In the genomic region with DNA sequence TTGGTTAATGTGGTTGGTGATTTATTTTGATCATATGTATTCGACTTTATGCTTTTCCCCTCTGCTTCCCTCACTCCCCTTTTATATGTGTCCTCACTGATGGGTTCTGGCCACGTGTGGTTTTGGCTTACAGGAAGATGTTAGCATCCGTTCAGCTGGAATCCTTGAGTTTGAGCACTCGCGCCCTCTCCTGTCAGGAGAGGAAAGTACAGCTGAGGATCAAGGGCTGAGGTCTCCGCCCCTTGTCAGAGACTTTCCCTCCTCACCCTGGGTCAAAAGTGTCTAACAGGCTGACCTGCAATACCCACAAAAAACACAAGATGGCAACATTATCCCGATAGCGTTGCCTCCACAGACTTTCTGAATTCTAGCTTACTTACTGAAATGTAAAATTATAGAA, we compare ENCODE assay signal across 8 mouse cellular contexts. TPM values are rescaled to one million over a fixed set of nuclear protein-coding genes. Genes with fewer than 3 reads are reported as not detected.
A peak's percentile ranks its signal among the peaks of the same experiment; 100 is the strongest.
DNase-seq lines count a peak whose midpoint lies in the region; ATAC-seq and TF ChIP-seq lines count a peak whose summit lies in the region.

No protein-coding gene starts in this region.

- no peak for TF ChIP-seq EP300 in MEL (IDR thresholded peaks at IDR 0.05; ENCODE audit: low read depth in 1 of 2, low read length in 2 of 2)

- H3K27me3 ChIP-seq in MEL (ENCODE audit: control insufficient read depth in 1 of 2, insufficient read depth in 2 of 2, low read length in 2 of 2): peaks cover 1 to 7% of the 10 kb centered on the region in 2 experiments; a peak in 3 of 4 replicates
- H3K27me3 ChIP-seq in forebrain, embryonic 16.5 days (replicated peaks; ENCODE audit: control insufficient read depth, insufficient read depth, low read length): no peaks in the 10 kb centered on the region

- H3K79me2 ChIP-seq in MEL (ENCODE audit: control insufficient read depth, insufficient read depth, low read length, poor library complexity): no peaks in the 10 kb centered on the region

- H3K27ac ChIP-seq in MEL (ENCODE audit: control insufficient read depth, low read depth, low read length): no peak overlapping the region
- no peak overlapping the region for H3K27ac ChIP-seq in forebrain, embryonic 16.5 days (ENCODE audit: low read length)

- 2% methylated on average over 8 of the region's 8 CpGs for WGBS in forebrain, embryonic 16.5 days

- peak; percentile 81 for TF ChIP-seq RAD21 in MEL (IDR thresholded peaks at IDR 0.05; ENCODE audit: low read depth, low read length)

- no peak overlapping the region for H3K4me3 ChIP-seq in MEL (ENCODE audit: control insufficient read depth in 1 of 2, insufficient read depth in 1 of 2, low read depth in 2 of 2, low read length in 2 of 2)
- no peak overlapping the region for H3K4me3 ChIP-seq in forebrain, embryonic 16.5 days (replicated peaks; ENCODE audit: low read length)

- H3K9me3 ChIP-seq in MEL (replicated peaks; ENCODE audit: insufficient read depth, low read length): no peaks in the 10 kb centered on the region
- H3K9me3 ChIP-seq in forebrain, embryonic 16.5 days (ENCODE audit: control insufficient read depth, low read length): no peaks in the 10 kb centered on the region

- 0 out of 2 replicates have a peak, but pooled peaks have one; percentile 12 for ATAC-seq in forebrain, embryonic 16.5 days
- ATAC-seq in hematopoietic stem cell, adult 5-6 weeks (replicated peaks in 1 of 2; ENCODE audit: insufficient read depth in 1 of 2, low FRiP score in 2 of 2, low TSS enrichment in 1 of 2, low read depth in 1 of 2, poor library complexity in 2 of 2, severe bottlenecking in 2 of 2): peak; percentile 97 to 98

- peak; percentile 64 to 97 (median 96) for TF ChIP-seq CTCF in MEL (IDR thresholded peaks at IDR 0.05 in 2 of 3, conservative IDR thresholded peaks at IDR 0.05 in 1 of 3; ENCODE audit: control insufficient read depth in 1 of 3, insufficient read depth in 1 of 3, low read depth in 2 of 3, low read length in 3 of 3, poor library complexity in 1 of 3, severe bottlenecking in 1 of 3)

- DNase-seq in MEL (ENCODE audit: low read depth, low spot score): peak; percentile 93
- DNase-seq in c-Kit-positive CD71-positive TER-119-positive erythroid progenitor cells, embryonic 14.5 days (ENCODE audit: low spot score): peak; percentile 58
- peak; percentile 49 to 59 for DNase-seq in layer of hippocampus, adult 8-10 months (ENCODE audit: low spot score in 2 of 2)
- DNase-seq in lung, postnatal 10 days: peak; percentile 94
- peak; percentile 70 for DNase-seq in right cerebral cortex, adult 18-20 months
- peak; percentile 46 for DNase-seq in urinary bladder, adult 2 months (ENCODE audit: low spot score)

- no peaks in the 10 kb centered on the region for H3K4me1 ChIP-seq in MEL (ENCODE audit: control insufficient read depth in 1 of 2, insufficient read depth in 2 of 2, low read length in 2 of 2)
- peaks cover 3% of the 10 kb centered on the region; the same call in 1 of the 2 replicates for H3K4me1 ChIP-seq in forebrain, embryonic 16.5 days (replicated peaks; ENCODE audit: control insufficient read depth, insufficient read depth, low read length)

- no peak overlapping the region for H3K9ac ChIP-seq in MEL (ENCODE audit: control insufficient read depth, low read depth, low read length, poor library complexity, severe bottlenecking)
- H3K9ac ChIP-seq in forebrain, embryonic 16.5 days (replicated peaks; ENCODE audit: low read depth, low read length): no peak overlapping the region

- no peaks in the 10 kb centered on the region for H3K36me3 ChIP-seq in MEL (ENCODE audit: control insufficient read depth in 1 of 2, insufficient read depth in 2 of 2, low read length in 2 of 2)
- no peaks in the 10 kb centered on the region for H3K36me3 ChIP-seq in forebrain, embryonic 16.5 days (ENCODE audit: control insufficient read depth, insufficient read depth)

- no peak for TF ChIP-seq POLR2A in MEL (IDR thresholded peaks at IDR 0.05; ENCODE audit: control insufficient read depth in 1 of 2, insufficient read depth in 1 of 2, low read depth in 1 of 2, low read length in 2 of 2, poor library complexity in 1 of 2)

- no peak overlapping the region for H3K4me2 ChIP-seq in forebrain, embryonic 16.5 days (ENCODE audit: low read length)

TF ChIP-seq in MEL, 35 proteins besides CTCF, POLR2A, EP300 and RAD21:
- TF ChIP-seq KAT2A (conservative IDR thresholded peaks at IDR 0.05; ENCODE audit: low read depth, low read length) (no peak), NELFE (IDR thresholded peaks at IDR 0.05; ENCODE audit: low read depth, low read length) (no peak), MAFK (IDR thresholded peaks at IDR 0.05; ENCODE audit: borderline replicate concordance, low read depth, low read length) (no peak), CHD1 (IDR thresholded peaks at IDR 0.05; ENCODE audit: low read depth, low read length) (no peak), JUND (IDR thresholded peaks at IDR 0.05; ENCODE audit: low read depth, low read length) (no peak), MXI1 (IDR thresholded peaks at IDR 0.05; ENCODE audit: low read depth, low read length) (peak; percentile 56; the same call in 1 of the 2 replicates), USF1 (IDR thresholded peaks at IDR 0.05; ENCODE audit: low read depth, low read length) (0 out of 2 replicates have a peak, but pooled peaks have one; percentile 51), SMC3 (IDR thresholded peaks at IDR 0.05; ENCODE audit: low read depth, low read length) (peak; percentile 93), MEF2A (IDR thresholded peaks at IDR 0.05; ENCODE audit: extremely low read depth, insufficient replicate concordance, low read depth, low read length, poor library complexity, severe bottlenecking) (no peak), HCFC1 (IDR thresholded peaks at IDR 0.05; ENCODE audit: low read depth, low read length) (no peak), ZC3H11A (IDR thresholded peaks at IDR 0.05; ENCODE audit: low read depth, low read length) (peak; percentile 55), GATA1 (IDR thresholded peaks at IDR 0.05; ENCODE audit: low read depth, low read length) (no peak), TBP (IDR thresholded peaks at IDR 0.05; ENCODE audit: low read depth, low read length) (0 out of 2 replicates have a peak, but pooled peaks have one; percentile 46), MYB (IDR thresholded peaks at IDR 0.05; ENCODE audit: low read depth, low read length) (no peak), ELF1 (IDR thresholded peaks at IDR 0.05; ENCODE audit: low read depth, low read length) (no peak), USF2 (IDR thresholded peaks at IDR 0.05; ENCODE audit: borderline replicate concordance in 1 of 2, insufficient read depth in 1 of 2, low read depth in 1 of 2, low read length in 2 of 2) (no peak), SIN3A (IDR thresholded peaks at IDR 0.05; ENCODE audit: low read length) (peak; percentile 40), CHD2 (IDR thresholded peaks at IDR 0.05; ENCODE audit: low read length) (no peak), MAX (IDR thresholded peaks at IDR 0.05; ENCODE audit: low read length) (peak; percentile 43; the same call in 1 of the 2 replicates), POLR2AphosphoS5 (IDR thresholded peaks at IDR 0.05; ENCODE audit: borderline replicate concordance, low read depth, low read length) (no peak), TAL1 (IDR thresholded peaks at IDR 0.05; ENCODE audit: low read length) (no peak)

RNA-seq across cellular contexts. Expression of a gene that starts 1.2 kb away (rescaled TPM):
- not detected in 2 replicates for total RNA-seq in MEL (2012; rRNA removed)
- polyA plus RNA-seq in MEL (2012; ENCODE audit: insufficient read depth in 1 of 2, insufficient read length in 2 of 2, low read depth in 1 of 2, low replicate concordance in 2 of 2, missing spikeins in 1 of 2): not detected
- polyA plus RNA-seq in forebrain, embryonic 16.5 days (2015; fragmentation: Nextera tagmentation; extraction: Ambion mirVana): not detected in 2 replicates
- not detected in 2 replicates for total RNA-seq in hematopoietic stem cell, adult 5-6 weeks (2017)
- total RNA-seq in layer of hippocampus, adult 8-10 months (2022): not detected
- polyA plus RNA-seq in urinary bladder, adult 2 months (2012; rRNA removed): 0.07 and 0.09 TPM in 2 replicates
